ENCODE assay signal across 16 mouse cellular contexts in genomic region chr2:135618551-135618950, GRCm38 (mm10).
"Had no signal": no experiment of that assay in that cellular context is flagged by ENCODE, and none has a peak within 500 bp of the region (broad histone marks: within the 10 kb centered on the region; RNA-seq: fewer than 3 reads in every experiment).

No protein-coding gene starts in this region.

- DNase-seq: cerebellum, adult 9-10 months; cerebellum, adult 9-11 months; cerebellum, postnatal 10 days; cerebellum, postnatal 14 days; cerebellum, postnatal 25 days; cerebellum, postnatal 36 days; embryo, embryonic 11 days; forebrain, postnatal 0 days; gastrocnemius, adult 2 months; gastrocnemius, postnatal 10 days; gastrocnemius, postnatal 14 days; gastrocnemius, postnatal 25 days; gastrocnemius, postnatal 36 days; heart, adult 11 months; heart, adult 18-20 months; heart, adult 2 months had no signal
